Mouse (Mus musculus) CH12.LX (cell line): ENCODE data around the gene Gpr152. TPM values are rescaled to one million over a fixed set of nuclear protein-coding genes. Genes with fewer than 3 reads are reported as not detected.
A peak's percentile ranks its signal among the peaks of the same experiment; 100 is the strongest.

Experiments used
- DNase-seq: peaks from one replicate; pipeline ENCODE4 v3.0.0-alpha.2; 2013; ENCODE audit errors: extremely low read depth
- H3K27ac ChIP-seq: 2 replicates; pipeline ENCODE4 v1.5.1; 2012; ENCODE audit warnings: low read depth, mild to moderate bottlenecking, control low read depth, moderate library complexity; ENCODE audit not compliant: insufficient read depth
- H3K27me3 ChIP-seq: replicated peaks from 2 replicates; pipeline ENCODE3; 2012; ENCODE audit warnings: inconsistent platforms
- H3K36me3 ChIP-seq, 2 experiments: replicated peaks in 1 of 2; 2 replicates each; pipeline versions ENCODE3 to v1.6.1; 2012; ENCODE audit warnings: inconsistent platforms in 1 of 2, low read length in 1 of 2, mild to moderate bottlenecking in 1 of 2, mixed read lengths in 1 of 2, moderate library complexity in 1 of 2; ENCODE audit not compliant: control insufficient read depth in 1 of 2, insufficient read depth in 1 of 2
- H3K4me1 ChIP-seq, 2 experiments: 2 replicates each; pipeline ENCODE4 v1.6.1; 2012; ENCODE audit warnings: inconsistent platforms in 1 of 2, moderate library complexity in 1 of 2; ENCODE audit not compliant: insufficient read depth in 2 of 2, control insufficient read depth in 1 of 2
- H3K4me2 ChIP-seq: 2 replicates; pipeline ENCODE4 v1.6.1; 2012; ENCODE audit warnings: low read depth, mild to moderate bottlenecking, control low read depth; ENCODE audit not compliant: poor library complexity, insufficient read depth, severe bottlenecking
- H3K4me3 ChIP-seq, 3 experiments: fragments of 150-350 bp in 1 of 3; sonication (generic) in 1 of 3; replicated peaks in 1 of 3; 2 replicates each; pipeline versions ENCODE3 to v1.5.1; 2011 to 2012; ENCODE audit warnings: low read depth in 2 of 3, low read length in 2 of 3, mild to moderate bottlenecking in 2 of 3, moderate library complexity in 2 of 3, control low read depth in 1 of 3, improper control_type of control experiment in 1 of 3, inconsistent platforms in 1 of 3, mixed read lengths in 1 of 3; ENCODE audit not compliant: poor library complexity in 1 of 3
- H3K79me2 ChIP-seq: replicated peaks from 2 replicates; pipeline ENCODE4 v1.6.1; 2012; ENCODE audit warnings: mild to moderate bottlenecking, moderate library complexity; ENCODE audit not compliant: control insufficient read depth, poor library complexity, insufficient read depth, severe bottlenecking; ENCODE audit errors: extremely low read depth
- H3K9ac ChIP-seq: 2 replicates; pipeline ENCODE4 v1.6.1; 2012; ENCODE audit warnings: low read depth, mild to moderate bottlenecking, control low read depth, moderate library complexity; ENCODE audit not compliant: insufficient read depth
- H3K9me3 ChIP-seq: replicated peaks from 2 replicates; pipeline ENCODE3; 2012; ENCODE audit warnings: low read length, inconsistent platforms, mixed read lengths
- CHD1 ChIP-seq: IDR thresholded peaks from 2 replicates; pipeline ENCODE4 v1.6.1; 2012; ENCODE audit warnings: low read depth, low read length, improper control_type of control experiment, inconsistent platforms
- CHD2 ChIP-seq: IDR thresholded peaks from 2 replicates; pipeline ENCODE4 v1.6.1; 2011; ENCODE audit warnings: low read length, improper control_type of control experiment
- CTCF ChIP-seq, 2 experiments: IDR thresholded peaks in 1 of 2; conservative IDR thresholded peaks in 1 of 2; 2 replicates each; pipeline ENCODE4 v1.5.1; 2011 to 2012; ENCODE audit warnings: low read depth in 2 of 2, low read length in 2 of 2, improper control_type of control experiment in 1 of 2, inconsistent platforms in 1 of 2, mild to moderate bottlenecking in 1 of 2, moderate library complexity in 1 of 2
- E2F4 ChIP-seq: IDR thresholded peaks from 2 replicates; pipeline ENCODE4 v1.6.1; 2011; ENCODE audit warnings: low read depth, low read length, improper control_type of control experiment; ENCODE audit not compliant: insufficient replicate concordance
- ELF1 ChIP-seq: IDR thresholded peaks from 2 replicates; pipeline ENCODE4 v1.6.1; 2014; ENCODE audit warnings: low read depth, mild to moderate bottlenecking, inconsistent platforms, low read length, improper control_type of control experiment
- ETS1 ChIP-seq: conservative IDR thresholded peaks from 2 replicates; pipeline ENCODE4 v1.6.1; 2012; ENCODE audit warnings: low read depth, mild to moderate bottlenecking, inconsistent platforms, low read length, improper control_type of control experiment, moderate library complexity
- GABPA ChIP-seq: IDR thresholded peaks from 2 replicates; pipeline ENCODE4 v1.6.1; 2012; ENCODE audit warnings: low read depth, low read length, improper control_type of control experiment, inconsistent platforms; ENCODE audit not compliant: insufficient replicate concordance
- HCFC1 ChIP-seq: IDR thresholded peaks from 2 replicates; pipeline ENCODE4 v1.6.1; 2012; ENCODE audit warnings: low read depth, mild to moderate bottlenecking, inconsistent platforms, low read length, improper control_type of control experiment
- IRF4 ChIP-seq: IDR thresholded peaks from 2 replicates; pipeline ENCODE4 v1.6.1; 2014; ENCODE audit warnings: low read depth, mild to moderate bottlenecking, inconsistent platforms, low read length, improper control_type of control experiment
- JUN ChIP-seq: IDR thresholded peaks from 2 replicates; pipeline ENCODE4 v1.6.1; 2011; ENCODE audit warnings: low read depth, mild to moderate bottlenecking, low read length, improper control_type of control experiment, moderate library complexity; ENCODE audit not compliant: insufficient read depth
- JUND ChIP-seq: conservative IDR thresholded peaks from 2 replicates; pipeline ENCODE4 v1.6.1; 2011; ENCODE audit warnings: low read depth, low read length, improper control_type of control experiment
- KAT2A ChIP-seq: IDR thresholded peaks from 2 replicates; pipeline ENCODE4 v1.6.1; 2012; ENCODE audit warnings: low read length, improper control_type of control experiment, inconsistent platforms; ENCODE audit not compliant: insufficient replicate concordance
- MAFK ChIP-seq: IDR thresholded peaks from 2 replicates; pipeline ENCODE4 v1.6.1; 2011; ENCODE audit warnings: low read length, improper control_type of control experiment; ENCODE audit not compliant: insufficient replicate concordance
- MAX ChIP-seq: IDR thresholded peaks from 2 replicates; pipeline ENCODE4 v1.6.1; 2011; ENCODE audit warnings: low read length, improper control_type of control experiment
- MAZ ChIP-seq: IDR thresholded peaks from 2 replicates; pipeline ENCODE4 v1.6.1; 2012; ENCODE audit warnings: low read depth, mild to moderate bottlenecking, inconsistent platforms, low read length, improper control_type of control experiment, moderate library complexity
- MXI1 ChIP-seq: IDR thresholded peaks from 2 replicates; pipeline ENCODE4 v1.6.1; 2011; ENCODE audit warnings: mild to moderate bottlenecking, low read depth, low read length, improper control_type of control experiment
- MYC ChIP-seq: IDR thresholded peaks from 2 replicates; pipeline ENCODE4 v1.6.1; 2011; ENCODE audit warnings: low read depth, mild to moderate bottlenecking, improper control_type of control experiment, low read length
- PAX5 ChIP-seq: IDR thresholded peaks from 2 replicates; pipeline ENCODE4 v1.6.1; 2012; ENCODE audit warnings: low read length, inconsistent platforms, mixed read lengths
- POLR2A ChIP-seq: IDR thresholded peaks from 2 replicates; pipeline ENCODE4 v1.6.1; 2011; ENCODE audit warnings: low read depth, mild to moderate bottlenecking, improper control_type of control experiment, low read length
- POLR2AphosphoS2 ChIP-seq: IDR thresholded peaks from 2 replicates; pipeline ENCODE4 v1.6.1; 2011; ENCODE audit warnings: low read depth, low read length, improper control_type of control experiment
- RAD21 ChIP-seq: IDR thresholded peaks from 2 replicates; pipeline ENCODE4 v1.6.1; 2011; ENCODE audit warnings: low read depth, mild to moderate bottlenecking, low read length, improper control_type of control experiment, moderate library complexity
- RCOR1 ChIP-seq: conservative IDR thresholded peaks from 2 replicates; pipeline ENCODE4 v1.6.1; 2012; ENCODE audit warnings: low read depth, mild to moderate bottlenecking, inconsistent platforms, low read length, improper control_type of control experiment
- SIN3A ChIP-seq: IDR thresholded peaks from 2 replicates; pipeline ENCODE4 v1.6.1; 2012; ENCODE audit warnings: low read length, improper control_type of control experiment, inconsistent platforms
- TBP ChIP-seq: conservative IDR thresholded peaks from 2 replicates; pipeline ENCODE4 v1.6.1; 2011; ENCODE audit warnings: low read depth, low read length, improper control_type of control experiment
- TCF12 ChIP-seq: IDR thresholded peaks from 2 replicates; pipeline ENCODE4 v1.6.1; 2014; ENCODE audit warnings: low read depth, mild to moderate bottlenecking, inconsistent platforms, low read length, improper control_type of control experiment
- UBTF ChIP-seq: IDR thresholded peaks from 2 replicates; pipeline ENCODE4 v1.6.1; 2012; ENCODE audit warnings: low read depth, mild to moderate bottlenecking, inconsistent platforms, low read length, improper control_type of control experiment, moderate library complexity
- USF2 ChIP-seq: conservative IDR thresholded peaks from 2 replicates; pipeline ENCODE4 v1.6.1; 2011; ENCODE audit warnings: low read depth, low read length, improper control_type of control experiment
- ZC3H11A ChIP-seq: IDR thresholded peaks from 2 replicates; pipeline ENCODE4 v1.6.1; 2012; ENCODE audit warnings: low read depth, mild to moderate bottlenecking, inconsistent platforms, low read length, improper control_type of control experiment
- ZKSCAN1 ChIP-seq: IDR thresholded peaks from 2 replicates; pipeline ENCODE4 v1.6.1; 2012; ENCODE audit warnings: low read depth, inconsistent platforms, low read length, improper control_type of control experiment, borderline replicate concordance
- ZNF384 ChIP-seq: IDR thresholded peaks from 2 replicates; pipeline ENCODE4 v1.6.1; 2012; ENCODE audit warnings: low read depth, low read length, improper control_type of control experiment, inconsistent platforms
- dilution Hi-C: fragments of 300-500 bp; cut with MboI; formaldehyde crosslinking; loops from 2 replicates; pipeline ENCODE4 v1.14.3; 2020; ENCODE audit warnings: low sequenced_read_pairs; ENCODE audit not compliant: extremely low pct_unique_long_range_greater_than_20kb, extremely low pct_ligation_motif_present
- in situ Hi-C: fragments of 300-500 bp; cut with MboI; formaldehyde crosslinking; loops from 3 replicates; pipeline ENCODE4 v1.14.3; 2019; ENCODE audit warnings: low sequenced_read_pairs, low pct_ligation_motif_present, low pct_unique_long_range_greater_than_20kb, mixed read lengths
- polyA plus RNA-seq: library from polyadenylated mRNA; unstranded; fragments of >175 nt; gene quantifications from 2 replicates; pipeline ENCODE4 v1.2.1, GENCODE M21; 2012; ENCODE audit warnings: low read depth; ENCODE audit not compliant: insufficient read length
- total RNA-seq, 2 experiments: library from RNA; depleted of rRNA; stranded (reverse); fragments of 300-350 nt in 1 of 2; fragments of >200 nt in 1 of 2; gene quantifications; 2 replicates each; pipeline ENCODE4 v1.2.3; 2012 to 2014

Gpr152 gene
- total and polyA plus RNA-seq, 3 experiments = 0.05 to 0.71 (median 0.17) TPM

- peak; percentile 95 for TF ChIP-seq ELF1
Observed at GRCm38 (mm10) chr19:4148491-4148806, 8.9 kb downstream of the Gpr152 start, which contains the start of gene Coro1b (continued).

DNA sequence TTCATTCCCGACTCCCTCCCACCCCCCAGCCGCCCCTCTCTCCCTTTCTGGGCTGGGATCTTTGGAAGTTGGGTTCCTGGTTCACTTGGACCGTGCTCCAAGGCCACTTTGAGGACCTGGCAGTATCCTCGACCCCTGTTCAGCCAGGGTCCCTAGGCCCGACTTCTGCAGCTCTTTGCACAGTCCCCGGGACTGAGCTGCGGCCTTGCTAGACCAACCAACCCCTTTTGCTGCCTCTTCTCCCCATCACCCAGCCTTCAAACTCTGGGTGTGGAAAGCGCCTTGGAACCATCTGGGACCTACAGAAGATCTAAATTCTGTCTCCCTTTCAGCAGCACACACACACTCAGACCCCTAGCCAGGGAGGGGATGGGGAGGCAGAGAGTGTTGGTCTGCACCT, 9.2 kb downstream of the Gpr152 start:
- Histone ChIP-seq H3K9me3 (peaks cover 5% of the 10 kb centered on the region), H3K4me3 (peak overlapping the region; percentile 52 to 92 (median 77)), H3K4me1 (peaks cover 44 to 75% of the 10 kb centered on the region in 2 experiments), H3K4me2 (peak overlapping the region; percentile 93), H3K36me3 (peaks cover 30 to 42% of the 10 kb centered on the region in 2 experiments), H3K27me3 (no peaks in the 10 kb centered on the region), H3K9ac (peak overlapping the region; percentile 96), H3K27ac (peak overlapping the region; percentile 84), H3K79me2 (peaks cover 15% of the 10 kb centered on the region)
- dilution Hi-C loops = no loop called here
- in situ Hi-C loops = no loop called here
- no peak for TF ChIP-seq GABPA
- no peak for TF ChIP-seq JUN
- TF ChIP-seq CHD1 = no peak
- no peak for TF ChIP-seq USF2
- no peak for TF ChIP-seq POLR2AphosphoS2
- TF ChIP-seq POLR2A = no peak
- no peak for TF ChIP-seq MAZ
- TF ChIP-seq MAX = no peak
- TF ChIP-seq CTCF (conservative IDR thresholded peaks at IDR 0.05 in 1 of 2, IDR thresholded peaks at IDR 0.05 in 1 of 2; ENCODE audit: low read depth in 2 of 2, low read length in 2 of 2) = no peak
- TF ChIP-seq HCFC1 = no peak
- TF ChIP-seq UBTF = no peak
- no peak for TF ChIP-seq PAX5
- no peak for TF ChIP-seq E2F4
- no peak for TF ChIP-seq ZKSCAN1
- TF ChIP-seq ETS1 = no peak
- TF ChIP-seq MXI1 = no peak
- TF ChIP-seq MAFK = no peak
- TF ChIP-seq CHD2 = no peak
- no peak for TF ChIP-seq IRF4
- TF ChIP-seq TCF12 = no peak; the same call in 1 of the 2 replicates
- DNase-seq = peak; percentile 31

GRCm38 (mm10) chr19:4149283-4149682, 9.7 kb downstream of the Gpr152 start:
- peaks cover 43 to 75% of the 10 kb centered on the region in 2 experiments for H3K4me1 ChIP-seq
- in situ Hi-C loops = no loop called here
- H3K36me3 ChIP-seq = peaks cover 30 to 47% of the 10 kb centered on the region in 2 experiments
- dilution Hi-C loops = no loop called here
- peak overlapping the region; percentile 96 for H3K9ac ChIP-seq
- peak overlapping the region; percentile 84 for H3K27ac ChIP-seq
- H3K4me3 ChIP-seq = peak overlapping the region; percentile 52 to 92 (median 77)
- no peaks in the 10 kb centered on the region for H3K27me3 ChIP-seq
- peaks cover 5% of the 10 kb centered on the region for H3K9me3 ChIP-seq
- peaks cover 15% of the 10 kb centered on the region for H3K79me2 ChIP-seq
- H3K4me2 ChIP-seq = peak overlapping the region; percentile 93
- DNase-seq = no peak
- TF ChIP-seq CHD2 = no peak
- no peak for TF ChIP-seq ZNF384
- TF ChIP-seq POLR2AphosphoS2 = 0 out of 2 replicates have a peak, but pooled peaks have one; percentile 20
- peak; percentile 33; the same call in 1 of the 2 replicates for TF ChIP-seq SIN3A
- TF ChIP-seq ELF1 = 0 out of 2 replicates have a peak, but pooled peaks have one; percentile 7
- TF ChIP-seq JUND = no peak
- TF ChIP-seq MAX = no peak
- TF ChIP-seq USF2 = no peak
- TF ChIP-seq MAZ = no peak
- no peak for TF ChIP-seq HCFC1
- no peak for TF ChIP-seq ZC3H11A
- TF ChIP-seq MYC = no peak
- no peak for TF ChIP-seq ETS1
- no peak for TF ChIP-seq E2F4
- TF ChIP-seq JUN = no peak
- no peak for TF ChIP-seq KAT2A
- peak; percentile 44; the same call in 1 of the 2 replicates for TF ChIP-seq MXI1
- TF ChIP-seq PAX5 = no peak
- no peak for TF ChIP-seq GABPA
- no peak for TF ChIP-seq TBP
- no peak for TF ChIP-seq RCOR1
- TF ChIP-seq RAD21 = no peak
- no peak for TF ChIP-seq IRF4
- no peak for TF ChIP-seq CHD1
